In the genomic region with DNA sequence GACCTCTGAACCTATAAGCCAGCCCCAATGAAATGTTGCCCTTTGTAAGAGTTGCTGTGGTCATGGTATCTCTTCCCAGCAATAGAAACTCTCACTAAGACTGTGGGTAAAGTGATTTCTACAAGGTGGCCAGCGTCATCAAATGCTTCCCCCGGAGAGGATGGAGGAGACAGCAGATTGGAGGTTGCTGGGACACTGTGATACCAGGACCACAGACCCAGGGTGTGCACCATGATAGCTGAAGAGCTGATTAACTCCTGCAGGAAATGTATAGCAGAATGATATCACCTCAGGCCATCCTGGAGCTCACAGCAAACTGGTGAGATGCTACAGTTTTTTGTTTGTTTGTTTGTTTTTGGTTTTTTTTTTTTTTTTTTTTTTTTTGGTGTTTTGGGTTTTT, we compare ENCODE assay signal across 31 mouse cellular contexts.
"Had no signal": no experiment of that assay in that cellular context is flagged by ENCODE, and none has a peak within 500 bp of the region (broad histone marks: within the 10 kb centered on the region; RNA-seq: fewer than 3 reads in every experiment).

No protein-coding gene starts in this region.

- H3K9ac ChIP-seq: limb, embryonic 12.5 days; limb, embryonic 13.5 days; limb, embryonic 15.5 days; liver, embryonic 12.5 days; liver, embryonic 13.5 days; liver, embryonic 15.5 days; liver, postnatal 0 days; lung, embryonic 14.5 days; lung, embryonic 15.5 days; midbrain, embryonic 12.5 days; midbrain, embryonic 13.5 days; midbrain, embryonic 15.5 days; neural tube, embryonic 12.5 days; neural tube, embryonic 13.5 days had no signal

- ATAC-seq: liver, embryonic 12.5 days; liver, postnatal 0 days; lung, postnatal 0 days; midbrain, embryonic 13.5 days; midbrain, embryonic 15.5 days; midbrain, embryonic 16.5 days had no signal

- H3K4me3 ChIP-seq: left cerebral cortex, adult 2 months; limb, embryonic 10.5 days; limb, embryonic 12.5 days; limb, embryonic 13.5 days; limb, embryonic 15.5 days; liver, embryonic 12.5 days; liver, embryonic 13.5 days; liver, embryonic 15.5 days; lung, embryonic 15.5 days; midbrain, embryonic 10.5 days; midbrain, embryonic 12.5 days; midbrain, embryonic 13.5 days; midbrain, embryonic 15.5 days; myocyte; neural tube, embryonic 12.5 days; neural tube, embryonic 13.5 days had no signal

- DNase-seq: left cerebral cortex, postnatal 4 days; liver, embryonic 13.5 days; liver, postnatal 0 days; lung, adult 18-20 months; lung, adult 2 months; lung, embryonic 14.5 days; lung, postnatal 10 days; lung, postnatal 36 days; lung, postnatal 4 days; midbrain, embryonic 14.5 days had no signal

- H3K9me3 ChIP-seq: limb, embryonic 10.5 days; limb, embryonic 12.5 days; limb, embryonic 13.5 days; limb, embryonic 15.5 days; liver, embryonic 12.5 days; liver, embryonic 13.5 days; liver, embryonic 15.5 days; lung, embryonic 15.5 days; megakaryocyte, embryonic 14.5 days; midbrain, embryonic 10.5 days; midbrain, embryonic 12.5 days; midbrain, embryonic 13.5 days; midbrain, embryonic 15.5 days; neural tube, embryonic 12.5 days; neural tube, embryonic 13.5 days had no signal

- H3K4me2 ChIP-seq: limb, embryonic 12.5 days; limb, embryonic 13.5 days; limb, embryonic 15.5 days; liver, embryonic 11.5 days; liver, embryonic 12.5 days; liver, embryonic 13.5 days; liver, embryonic 15.5 days; lung, embryonic 14.5 days; lung, embryonic 15.5 days; midbrain, embryonic 11.5 days; midbrain, embryonic 12.5 days; midbrain, embryonic 13.5 days; midbrain, embryonic 15.5 days; neural tube, embryonic 12.5 days; neural tube, embryonic 13.5 days had no signal

- H3K27me3 ChIP-seq: limb, embryonic 13.5 days; limb, embryonic 15.5 days; lung, embryonic 15.5 days; midbrain, embryonic 12.5 days; midbrain, embryonic 13.5 days; midbrain, embryonic 15.5 days; neural tube, embryonic 12.5 days; neural tube, embryonic 13.5 days had no signal

- H3K27ac ChIP-seq: left cerebral cortex, adult 2 months; limb, embryonic 10.5 days; limb, embryonic 12.5 days; limb, embryonic 13.5 days; limb, embryonic 15.5 days; liver, embryonic 12.5 days; liver, embryonic 13.5 days; liver, embryonic 15.5 days; lung, embryonic 15.5 days; macrophage; midbrain, embryonic 10.5 days; midbrain, embryonic 12.5 days; midbrain, embryonic 13.5 days; midbrain, embryonic 15.5 days; neural tube, embryonic 12.5 days; neural tube, embryonic 13.5 days had no signal
